Mouse (Mus musculus): ENCODE measurements around the gene Zcchc10. TPM values are rescaled to one million over a fixed set of nuclear protein-coding genes. Genes with fewer than 3 reads are reported as not detected.
"Not testable (repeated sequence)": the region's sequence is repeated elsewhere in the genome, so short reads cannot be mapped to it uniquely, and the experiment has no call there.

The Zcchc10 gene
- polyA plus RNA-seq, 1 experiment from 2014 or later: 16.7 TPM

- H3K9me3 ChIP-seq (replicated peaks; ENCODE audit: control insufficient read depth, low read length): no peaks in the 10 kb centered on the region
- ATAC-seq (replicated peaks; ENCODE audit: extremely low read depth, insufficient read depth, low FRiP score): no peak
- no peaks in the 10 kb centered on the region for H3K27me3 ChIP-seq (ENCODE audit: control insufficient read depth, insufficient read depth, low read length)
- H3K4me1 ChIP-seq (ENCODE audit: control insufficient read depth, insufficient read depth, low read length): no peaks in the 10 kb centered on the region; the same call in 1 of the 2 replicates
- H3K4me2 ChIP-seq (ENCODE audit: low read depth, low read length): no peak overlapping the region
- H3K27ac ChIP-seq (ENCODE audit: low read length): no peak overlapping the region
- WGBS: 85% methylated on average over 14 of the region's 14 CpGs
- peaks cover 23% of the 10 kb centered on the region for H3K36me3 ChIP-seq (ENCODE audit: control insufficient read depth, insufficient read depth)
- no peak overlapping the region for H3K9ac ChIP-seq (ENCODE audit: low read length)
- H3K4me3 ChIP-seq (ENCODE audit: low read length): no peak overlapping the region
These were observed 7.7 kb downstream of the Zcchc10 start for GRCm38 (mm10) chr11:53332076-53332680.

- H3K27ac ChIP-seq (ENCODE audit: low read length): no peak overlapping the region
- H3K27me3 ChIP-seq (ENCODE audit: control insufficient read depth, insufficient read depth, low read length): no peaks in the 10 kb centered on the region
- WGBS: 31% methylated on average over 3 of the region's 3 CpGs
- H3K4me3 ChIP-seq (ENCODE audit: low read length): no peak overlapping the region
- no peaks in the 10 kb centered on the region for H3K9me3 ChIP-seq (replicated peaks; ENCODE audit: control insufficient read depth, low read length)
- H3K4me1 ChIP-seq (ENCODE audit: control insufficient read depth, insufficient read depth, low read length): no peaks in the 10 kb centered on the region; the same call in 1 of the 2 replicates
- H3K36me3 ChIP-seq (ENCODE audit: control insufficient read depth, insufficient read depth): peaks cover 7% of the 10 kb centered on the region
- H3K9ac ChIP-seq (ENCODE audit: low read length): no peak overlapping the region
- ATAC-seq (replicated peaks; ENCODE audit: extremely low read depth, insufficient read depth, low FRiP score): no peak
- H3K4me2 ChIP-seq (ENCODE audit: low read depth, low read length): no peak overlapping the region
These were observed 11.2 kb downstream of the Zcchc10 start for GRCm38 (mm10) chr11:53335505-53336181.

GRCm38 (mm10) chr11:53336182-53336571 lies 11.7 kb downstream of the Zcchc10 start:
- no peak for ATAC-seq (replicated peaks; ENCODE audit: extremely low read depth, insufficient read depth, low FRiP score)

DNA sequence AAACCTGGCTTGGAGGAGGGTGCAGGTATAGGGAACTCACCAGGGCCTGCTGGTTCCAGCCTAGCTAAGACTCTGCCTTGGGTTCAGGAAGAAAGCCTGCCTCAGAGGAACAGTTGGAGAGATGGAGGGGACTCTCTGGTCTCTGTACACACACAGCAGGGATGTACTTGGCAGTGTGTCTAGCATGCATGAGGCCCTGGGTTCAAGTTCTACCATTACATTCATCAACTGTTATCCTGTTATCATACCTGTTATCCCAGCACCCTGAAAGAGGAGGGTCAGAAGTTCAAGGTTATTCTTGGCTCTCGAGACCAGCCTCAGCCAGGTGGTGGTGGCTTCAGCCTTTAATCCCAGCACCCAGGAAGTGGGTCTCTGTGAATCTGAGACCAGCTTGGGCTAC lies 12.4 kb downstream of the Zcchc10 start:
- no peak overlapping the region for H3K4me3 ChIP-seq (ENCODE audit: low read length)
- H3K36me3 ChIP-seq (ENCODE audit: control insufficient read depth, insufficient read depth): no peaks in the 10 kb centered on the region
- ATAC-seq (replicated peaks; ENCODE audit: extremely low read depth, insufficient read depth, low FRiP score): no peak
- 47% methylated on average over 1 of the region's 1 CpGs for WGBS
- H3K27me3 ChIP-seq (ENCODE audit: control insufficient read depth, insufficient read depth, low read length): no peaks in the 10 kb centered on the region
- H3K9me3 ChIP-seq (replicated peaks; ENCODE audit: control insufficient read depth, low read length): no peaks in the 10 kb centered on the region
- no peak overlapping the region for H3K27ac ChIP-seq (ENCODE audit: low read length)
- no peak overlapping the region for H3K9ac ChIP-seq (ENCODE audit: low read length)
- H3K4me1 ChIP-seq (ENCODE audit: control insufficient read depth, insufficient read depth, low read length): no peaks in the 10 kb centered on the region; the same call in 1 of the 2 replicates
- no peak overlapping the region for H3K4me2 ChIP-seq (ENCODE audit: low read depth, low read length)

More at GRCm38 (mm10) chr11:53336182-53336571, 11.7 kb downstream of the Zcchc10 start:
- H3K4me2 ChIP-seq (ENCODE audit: low read depth, low read length): no peak overlapping the region
- no peaks in the 10 kb centered on the region for H3K27me3 ChIP-seq (ENCODE audit: control insufficient read depth, insufficient read depth, low read length)
- no peak overlapping the region for H3K9ac ChIP-seq (ENCODE audit: low read length)
- no peaks in the 10 kb centered on the region; the same call in 1 of the 2 replicates for H3K4me1 ChIP-seq (ENCODE audit: control insufficient read depth, insufficient read depth, low read length)
- no peaks in the 10 kb centered on the region for H3K9me3 ChIP-seq (replicated peaks; ENCODE audit: control insufficient read depth, low read length)
- H3K27ac ChIP-seq (ENCODE audit: low read length): no peak overlapping the region
- H3K36me3 ChIP-seq (ENCODE audit: control insufficient read depth, insufficient read depth): peaks cover 5% of the 10 kb centered on the region
- no peak overlapping the region for H3K4me3 ChIP-seq (ENCODE audit: low read length)

DNA sequence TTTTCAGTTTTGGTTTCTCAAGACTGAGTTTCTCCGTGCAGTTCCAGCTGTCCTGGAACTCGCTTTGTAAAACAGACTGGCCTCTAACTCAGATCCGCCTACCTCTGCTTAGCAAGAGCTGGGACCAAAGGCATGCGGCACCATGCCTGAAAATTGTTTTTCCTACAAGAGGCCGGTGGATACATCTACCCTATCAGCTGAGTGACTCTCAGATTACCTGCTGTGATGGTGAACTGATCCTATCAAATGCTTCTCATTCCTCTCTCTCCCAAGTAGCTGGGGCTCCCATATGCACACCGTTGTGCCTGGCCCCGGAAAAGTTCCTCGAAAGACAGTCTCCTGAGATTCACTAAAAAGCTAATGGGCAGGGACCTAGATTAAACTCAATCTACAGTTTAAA lies 13.2 kb downstream of the Zcchc10 start:
- Histone ChIP-seq H3K9ac (ENCODE audit: low read length) (no peak overlapping the region), H3K4me3 (ENCODE audit: low read length) (no peak overlapping the region), H3K27me3 (ENCODE audit: control insufficient read depth, insufficient read depth, low read length) (no peaks in the 10 kb centered on the region), H3K36me3 (ENCODE audit: control insufficient read depth, insufficient read depth) (no peaks in the 10 kb centered on the region), H3K4me1 (ENCODE audit: control insufficient read depth, insufficient read depth, low read length) (no peaks in the 10 kb centered on the region; the same call in 1 of the 2 replicates), H3K9me3 (replicated peaks; ENCODE audit: control insufficient read depth, low read length) (no peaks in the 10 kb centered on the region), H3K4me2 (ENCODE audit: low read depth, low read length) (no peak overlapping the region), H3K27ac (ENCODE audit: low read length) (no peak overlapping the region)
- no peak for ATAC-seq (replicated peaks; ENCODE audit: extremely low read depth, insufficient read depth, low FRiP score)
- WGBS: 55% methylated on average over 8 of the region's 8 CpGs

- H3K27me3 ChIP-seq (ENCODE audit: control insufficient read depth, insufficient read depth, low read length); ATAC-seq (replicated peaks; ENCODE audit: extremely low read depth, insufficient read depth, low FRiP score); H3K9ac ChIP-seq (ENCODE audit: low read length); H3K9me3 ChIP-seq (replicated peaks; ENCODE audit: control insufficient read depth, low read length); H3K27ac ChIP-seq (ENCODE audit: low read length); H3K36me3 ChIP-seq (ENCODE audit: control insufficient read depth, insufficient read depth); H3K4me2 ChIP-seq (ENCODE audit: low read depth, low read length); H3K4me1 ChIP-seq (ENCODE audit: control insufficient read depth, insufficient read depth, low read length); H3K4me3 ChIP-seq (ENCODE audit: low read length): not testable (repeated sequence)
- 82% methylated on average over 10 of the region's 10 CpGs for WGBS
These were observed 16.5 kb downstream of the Zcchc10 start for GRCm38 (mm10) chr11:53341019-53341418.

GRCm38 (mm10) chr11:53342711-53343110 lies 18.2 kb downstream of the Zcchc10 start:
- H3K4me3 ChIP-seq (ENCODE audit: low read length): no peak overlapping the region
- no peak overlapping the region for H3K9ac ChIP-seq (ENCODE audit: low read length)
- no peaks in the 10 kb centered on the region for H3K9me3 ChIP-seq (replicated peaks; ENCODE audit: control insufficient read depth, low read length)
- H3K36me3 ChIP-seq (ENCODE audit: control insufficient read depth, insufficient read depth): no peaks in the 10 kb centered on the region
- 49% methylated on average over 5 of the region's 5 CpGs for WGBS
- no peak overlapping the region for H3K27ac ChIP-seq (ENCODE audit: low read length)
- no peaks in the 10 kb centered on the region for H3K27me3 ChIP-seq (ENCODE audit: control insufficient read depth, insufficient read depth, low read length)
- no peak for ATAC-seq (replicated peaks; ENCODE audit: extremely low read depth, insufficient read depth, low FRiP score)
- peaks cover 5% of the 10 kb centered on the region for H3K4me1 ChIP-seq (ENCODE audit: control insufficient read depth, insufficient read depth, low read length)
- H3K4me2 ChIP-seq (ENCODE audit: low read depth, low read length): no peak overlapping the region

DNA sequence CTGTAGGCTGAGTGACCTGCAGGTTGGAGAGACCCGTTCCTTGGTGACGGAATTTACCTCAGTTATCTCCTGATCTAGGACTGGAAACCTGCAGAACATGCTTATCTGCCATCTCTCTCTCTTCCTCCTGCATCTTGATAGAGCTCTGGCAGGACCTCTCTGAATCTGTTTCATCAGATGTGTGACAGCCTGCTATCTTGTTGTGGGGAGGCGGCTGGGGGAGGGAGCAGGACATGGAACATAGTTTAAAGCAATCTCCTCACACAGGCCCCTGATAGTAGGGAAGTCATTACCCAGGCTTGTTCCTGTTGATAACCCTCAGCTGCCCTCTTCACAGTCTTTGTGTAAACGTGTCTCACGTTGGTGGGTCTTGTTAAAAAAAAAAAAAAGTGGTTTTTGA lies 20.8 kb downstream of the Zcchc10 start:
- Histone ChIP-seq H3K9me3 (replicated peaks; ENCODE audit: control insufficient read depth, low read length) (no peaks in the 10 kb centered on the region), H3K4me3 (ENCODE audit: low read length) (no peak overlapping the region), H3K36me3 (ENCODE audit: control insufficient read depth, insufficient read depth) (no peaks in the 10 kb centered on the region), H3K4me2 (ENCODE audit: low read depth, low read length) (no peak overlapping the region), H3K9ac (ENCODE audit: low read length) (no peak overlapping the region), H3K4me1 (ENCODE audit: control insufficient read depth, insufficient read depth, low read length) (peaks cover 5% of the 10 kb centered on the region), H3K27me3 (ENCODE audit: control insufficient read depth, insufficient read depth, low read length) (no peaks in the 10 kb centered on the region), H3K27ac (ENCODE audit: low read length) (no peak overlapping the region; the same call in 1 of the 2 replicates)
- WGBS: 16% methylated on average over 5 of the region's 5 CpGs
- ATAC-seq (replicated peaks; ENCODE audit: extremely low read depth, insufficient read depth, low FRiP score): peak; percentile 49; the same call in 1 of the 2 replicates

GRCm38 (mm10) chr11:53345738-53346137 lies 21.3 kb downstream of the Zcchc10 start:
- Histone ChIP-seq H3K4me1 (ENCODE audit: control insufficient read depth, insufficient read depth, low read length) (peaks cover 5% of the 10 kb centered on the region), H3K36me3 (ENCODE audit: control insufficient read depth, insufficient read depth) (no peaks in the 10 kb centered on the region), H3K9me3 (replicated peaks; ENCODE audit: control insufficient read depth, low read length) (no peaks in the 10 kb centered on the region), H3K4me3 (ENCODE audit: low read length) (no peak overlapping the region), H3K4me2 (ENCODE audit: low read depth, low read length) (no peak overlapping the region), H3K27me3 (ENCODE audit: control insufficient read depth, insufficient read depth, low read length) (no peaks in the 10 kb centered on the region), H3K9ac (ENCODE audit: low read length) (no peak overlapping the region), H3K27ac (ENCODE audit: low read length) (no peak overlapping the region)
- ATAC-seq (replicated peaks; ENCODE audit: extremely low read depth, insufficient read depth, low FRiP score): no peak
- WGBS: 25% methylated on average over 2 of the region's 2 CpGs
